Mouse (Mus musculus): ENCODE data around the gene Dgki.

Dgki gene

GRCm38 (mm10) chr6:37064214-37064830 is 235.7 kb downstream of the Dgki start:
- no peak for DNase-seq (ENCODE audit: low spot score)

GRCm38 (mm10) chr6:37063266-37063665 is 236.7 kb downstream of the Dgki start:
- no peak for DNase-seq (ENCODE audit: low spot score)

- no peak for DNase-seq (ENCODE audit: low spot score)
Observed at GRCm38 (mm10) chr6:37060114-37060513, 239.9 kb downstream of the Dgki start.

- DNase-seq (ENCODE audit: low spot score): no peak
Observed at GRCm38 (mm10) chr6:37057957-37058356, 242.0 kb downstream of the Dgki start.

GRCm38 (mm10) chr6:37057536-37057935 is 242.4 kb downstream of the Dgki start:
- DNase-seq (ENCODE audit: low spot score): no peak

- DNase-seq (ENCODE audit: low spot score): no peak
Observed at GRCm38 (mm10) chr6:37055634-37056033, 244.3 kb downstream of the Dgki start.

GRCm38 (mm10) chr6:37055128-37055527 is 244.9 kb downstream of the Dgki start:
- no peak for DNase-seq (ENCODE audit: low spot score)

GRCm38 (mm10) chr6:37054435-37055020 is 245.5 kb downstream of the Dgki start:
- DNase-seq (ENCODE audit: low spot score): peak; percentile 40

GRCm38 (mm10) chr6:37053411-37053810 is 246.6 kb downstream of the Dgki start:
- no peak for DNase-seq (ENCODE audit: low spot score)

GRCm38 (mm10) chr6:37051652-37052051 is 248.3 kb downstream of the Dgki start:
- DNase-seq (ENCODE audit: low spot score): no peak

- no peak for DNase-seq (ENCODE audit: low spot score)
Observed at GRCm38 (mm10) chr6:37051150-37051549, 248.8 kb downstream of the Dgki start.

- no peak for DNase-seq (ENCODE audit: low spot score)
Observed at GRCm38 (mm10) chr6:37047611-37048129, 252.3 kb downstream of the Dgki start.

GRCm38 (mm10) chr6:37046152-37046788 is 253.7 kb downstream of the Dgki start:
- DNase-seq (ENCODE audit: low spot score): peak; percentile 69

- DNase-seq (ENCODE audit: low spot score): no peak
Observed at GRCm38 (mm10) chr6:37044796-37045195, 255.2 kb downstream of the Dgki start.

GRCm38 (mm10) chr6:37038444-37038843 is 261.5 kb downstream of the Dgki start:
- peak; percentile 20 for DNase-seq (ENCODE audit: low spot score)

- DNase-seq (ENCODE audit: low spot score): no peak
Observed at GRCm38 (mm10) chr6:37037115-37037908, 262.7 kb downstream of the Dgki start.

- no peak for DNase-seq (ENCODE audit: low spot score)
Observed at GRCm38 (mm10) chr6:37035681-37036080, 264.3 kb downstream of the Dgki start.

GRCm38 (mm10) chr6:37030986-37031385 is 269.0 kb downstream of the Dgki start:
- no peak for DNase-seq (ENCODE audit: low spot score)

GRCm38 (mm10) chr6:37030402-37030801 is 269.6 kb downstream of the Dgki start:
- DNase-seq (ENCODE audit: low spot score): no peak

GRCm38 (mm10) chr6:37028841-37029240 is 271.1 kb downstream of the Dgki start:
- no peak for DNase-seq (ENCODE audit: low spot score)

- no peak for DNase-seq (ENCODE audit: low spot score)
Observed at GRCm38 (mm10) chr6:37028300-37028699, 271.7 kb downstream of the Dgki start.
